Mouse (Mus musculus): ENCODE measurements around the gene Lrit3. TPM values are rescaled to one million over a fixed set of nuclear protein-coding genes. Genes with fewer than 3 reads are reported as not detected.

Gene Lrit3
- polyA plus RNA-seq, 1 experiment = not detected

GRCm38 (mm10) chr3:129799011-129799410 is 4.8 kb downstream of the Lrit3 start:
- no peak for TF ChIP-seq GATA1 (IDR thresholded peaks at IDR 0.05; ENCODE audit: low read length)

GRCm38 (mm10) chr3:129798551-129798950 is 5.3 kb downstream of the Lrit3 start:
- TF ChIP-seq GATA1 (IDR thresholded peaks at IDR 0.05; ENCODE audit: low read length) = no peak

- TF ChIP-seq GATA1 (IDR thresholded peaks at IDR 0.05; ENCODE audit: low read length) = no peak
These were observed 6.5 kb downstream of the Lrit3 start for GRCm38 (mm10) chr3:129797341-129797740.

- TF ChIP-seq GATA1 (IDR thresholded peaks at IDR 0.05; ENCODE audit: low read length) = no peak
These were observed 10.0 kb downstream of the Lrit3 start for GRCm38 (mm10) chr3:129793801-129794200.

- no peak for TF ChIP-seq GATA1 (IDR thresholded peaks at IDR 0.05; ENCODE audit: low read length)
These were observed 21.1 kb downstream of the Lrit3 start for GRCm38 (mm10) chr3:129782746-129783145.

- TF ChIP-seq GATA1 (IDR thresholded peaks at IDR 0.05; ENCODE audit: low read length) = no peak
These were observed 22.4 kb downstream of the Lrit3 start for GRCm38 (mm10) chr3:129781435-129781834.

DNA sequence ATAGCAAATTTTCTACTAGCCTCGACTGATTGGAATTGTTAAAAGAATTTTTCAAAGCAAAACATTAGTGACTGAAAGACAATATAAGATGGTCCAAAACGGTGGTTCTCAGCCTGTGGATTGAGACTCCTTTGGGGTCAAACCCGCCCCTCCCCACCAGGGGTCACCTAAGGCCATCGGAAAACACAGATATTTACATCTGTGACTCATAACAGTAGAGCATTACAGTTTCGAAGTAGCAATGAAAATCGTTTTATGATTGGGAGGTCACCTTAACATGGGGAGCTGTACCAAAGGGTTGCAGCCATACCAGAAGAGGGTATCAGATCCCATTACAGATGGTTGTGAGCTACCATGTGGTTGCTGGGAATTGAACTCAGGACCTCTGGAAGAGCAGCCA is 32.6 kb downstream of the Lrit3 start:
- TF ChIP-seq GATA1 (IDR thresholded peaks at IDR 0.05; ENCODE audit: low read length) = no peak

GRCm38 (mm10) chr3:129766971-129767794 is 36.6 kb downstream of the Lrit3 start:
- no peak for TF ChIP-seq GATA1 (IDR thresholded peaks at IDR 0.05; ENCODE audit: low read length)

GRCm38 (mm10) chr3:129766106-129766505 is 37.7 kb downstream of the Lrit3 start:
- no peak for TF ChIP-seq GATA1 (IDR thresholded peaks at IDR 0.05; ENCODE audit: low read length)

GRCm38 (mm10) chr3:129754650-129755604 is 48.9 kb downstream of the Lrit3 start, which contains the start of gene Egf:
Gene Egf, minus strand, starts transcription at chr3:129755316.
- TF ChIP-seq GATA1 (IDR thresholded peaks at IDR 0.05; ENCODE audit: low read length) = no peak

- no peak for TF ChIP-seq GATA1 (IDR thresholded peaks at IDR 0.05; ENCODE audit: low read length)
These were observed 59.0 kb downstream of the Lrit3 start for GRCm38 (mm10) chr3:129744803-129745202.

DNA sequence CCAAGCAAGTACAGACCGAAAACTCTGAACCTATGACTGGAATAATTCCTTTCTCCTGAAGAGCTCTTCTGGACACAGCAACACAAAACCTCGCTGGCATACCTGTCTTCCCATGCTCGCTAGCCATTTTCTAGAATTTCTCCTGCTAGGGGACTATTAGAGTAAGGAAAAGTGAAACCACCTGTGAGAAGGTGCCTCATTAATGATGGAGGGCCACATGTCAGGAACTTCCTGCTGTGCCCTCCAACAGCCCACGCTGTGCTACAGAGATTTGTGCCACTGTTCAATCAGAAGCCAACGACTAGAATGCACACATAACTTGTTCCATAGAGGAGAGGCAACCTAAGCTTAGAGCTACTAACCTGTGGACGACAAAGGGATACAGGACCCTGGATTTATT is 61.0 kb downstream of the Lrit3 start:
- TF ChIP-seq GATA1 (IDR thresholded peaks at IDR 0.05; ENCODE audit: low read length) = no peak

DNA sequence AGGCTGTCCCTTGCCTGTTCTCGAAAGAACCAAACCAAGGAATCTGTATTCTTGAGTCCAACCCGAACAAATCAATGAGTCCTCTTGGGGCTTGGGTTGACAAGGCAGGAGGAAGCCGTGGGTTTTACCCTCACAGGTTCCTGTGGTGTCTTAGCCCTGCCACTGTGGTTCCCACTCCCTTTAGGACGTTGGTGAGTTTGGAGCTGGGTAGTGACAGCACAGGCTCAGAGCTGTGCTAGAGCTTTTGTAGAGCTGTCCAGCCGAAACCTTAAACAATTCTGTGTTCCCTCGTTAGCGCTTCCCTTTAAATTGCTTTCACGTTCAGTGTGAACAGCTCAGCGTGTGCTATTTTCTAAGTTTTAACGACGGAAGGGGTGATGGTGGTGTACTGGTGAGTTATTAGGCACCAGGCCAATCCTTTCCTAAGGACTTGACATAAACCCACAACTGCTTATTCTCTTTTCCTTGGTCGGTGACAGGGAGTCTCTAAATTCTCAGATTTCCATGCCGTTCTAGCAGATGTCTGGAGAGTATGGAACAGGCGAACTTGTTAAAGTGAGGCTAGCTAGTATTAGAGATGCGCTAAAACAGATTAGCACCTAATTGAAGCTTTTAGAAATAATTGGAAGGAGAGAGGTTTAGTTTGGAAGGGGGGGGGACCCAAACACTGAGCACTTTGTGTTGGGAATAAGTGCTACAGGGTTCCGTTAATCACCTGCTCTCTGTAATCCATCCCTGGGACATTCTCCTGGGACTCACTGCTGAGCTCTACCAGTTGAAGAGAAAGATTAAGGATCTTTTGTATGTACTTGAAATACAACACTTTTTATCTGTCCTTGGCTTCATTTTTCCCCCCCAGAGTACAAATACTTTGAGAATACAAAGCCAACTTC is 65.3 kb downstream of the Lrit3 start:
- no peak for TF ChIP-seq GATA1 (IDR thresholded peaks at IDR 0.05; ENCODE audit: low read length)

Other genes with a start within 250 kb of the Lrit3 start
- 0.98 and 1.5 TPM in 2 replicates for gene Egf, start 48.7 kb downstream of the Lrit3 start, polyA plus RNA-seq (2012)
- not detected in 2 replicates for gene Rrh, start 18.6 kb upstream of the Lrit3 start, polyA plus RNA-seq (2012)
- 133 and 197 TPM in 2 replicates for gene Gar1, start 27.4 kb upstream of the Lrit3 start, polyA plus RNA-seq (2012)
- gene Cfi, start 31.9 kb upstream of the Lrit3 start, polyA plus RNA-seq (2012) = not detected in 2 replicates
- gene Pla2g12a, start 74.6 kb upstream of the Lrit3 start, polyA plus RNA-seq (2012) = 130 and 181 TPM in 2 replicates
- gene Casp6, start 97.4 kb upstream of the Lrit3 start, polyA plus RNA-seq (2012) = 15.5 and 21.0 TPM in 2 replicates
- gene Mcub, start 166.2 kb upstream of the Lrit3 start, polyA plus RNA-seq (2012) = not detected in 2 replicates

All from G1E-ER4 (cell line).